Mouse (Mus musculus): Measurements from ENCODE around the gene Cdh13. TPM values are rescaled to one million over a fixed set of nuclear protein-coding genes. Genes with fewer than 3 reads are reported as not detected.

Cdh13 gene
- polyA plus RNA-seq, 1 experiment = not detected

GRCm38 (mm10) chr8:118797127-118797526, 513.6 kb downstream of the Cdh13 start:
- TF ChIP-seq POLR2A (IDR thresholded peaks at IDR 0.05; ENCODE audit: borderline replicate concordance, control insufficient read depth, low read depth, low read length) = no peak
- no peak for TF ChIP-seq CTCF (IDR thresholded peaks at IDR 0.05; ENCODE audit: control insufficient read depth, insufficient read depth, low read length)
- 75% methylated on average over 3 of the region's 3 CpGs for WGBS

GRCm38 (mm10) chr8:118803168-118803567, 519.6 kb downstream of the Cdh13 start:
- WGBS = 78% methylated on average over 4 of the region's 4 CpGs
- TF ChIP-seq CTCF (IDR thresholded peaks at IDR 0.05; ENCODE audit: control insufficient read depth, insufficient read depth, low read length) (no peak), POLR2A (IDR thresholded peaks at IDR 0.05; ENCODE audit: borderline replicate concordance, control insufficient read depth, low read depth, low read length) (no peak)
- Histone ChIP-seq H3K27ac (ENCODE audit: control insufficient read depth, insufficient read depth, low read depth, low read length, poor library complexity) (no peak overlapping the region), H3K4me1 (ENCODE audit: control insufficient read depth, insufficient read depth, low read length) (no peaks in the 10 kb centered on the region), H3K4me3 (replicated peaks; ENCODE audit: control insufficient read depth, low read depth, low read length) (no peak overlapping the region)

More at GRCm38 (mm10) chr8:118797127-118797526, 513.6 kb downstream of the Cdh13 start:
- H3K4me1 ChIP-seq (ENCODE audit: control insufficient read depth, insufficient read depth, low read length) = no peaks in the 10 kb centered on the region
- no peak overlapping the region for H3K27ac ChIP-seq (ENCODE audit: control insufficient read depth, insufficient read depth, low read depth, low read length, poor library complexity)
- H3K4me3 ChIP-seq (replicated peaks; ENCODE audit: control insufficient read depth, low read depth, low read length) = no peak overlapping the region

- 70% methylated on average over 6 of the region's 6 CpGs for WGBS
These were observed 526.1 kb downstream of the Cdh13 start for GRCm38 (mm10) chr8:118809660-118810059.

DNA sequence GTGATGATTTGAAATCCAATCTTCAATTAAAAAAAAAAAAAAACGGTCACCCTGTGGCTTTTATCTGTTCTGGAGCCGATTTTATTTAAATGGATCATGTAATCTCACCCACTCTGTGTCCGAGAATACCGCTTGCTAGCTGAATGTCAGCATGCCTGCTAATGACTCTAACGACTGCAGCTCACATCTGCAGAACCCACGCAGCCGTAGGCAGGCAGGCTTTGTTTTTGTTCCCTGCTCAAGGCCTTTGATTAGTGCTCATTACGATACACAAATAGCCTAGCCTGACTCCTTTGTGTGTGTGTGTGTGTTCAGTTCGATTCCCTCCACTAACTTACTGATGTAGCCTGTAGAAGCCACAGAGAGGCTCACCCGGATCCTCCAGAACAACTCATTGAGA, 531.5 kb downstream of the Cdh13 start:
- WGBS = 71% methylated on average over 10 of the region's 10 CpGs
- Histone ChIP-seq H3K4me3 (replicated peaks; ENCODE audit: control insufficient read depth, low read depth, low read length) (no peak overlapping the region), H3K27ac (ENCODE audit: control insufficient read depth, insufficient read depth, low read depth, low read length, poor library complexity) (no peak overlapping the region), H3K4me1 (ENCODE audit: control insufficient read depth, insufficient read depth, low read length) (no peaks in the 10 kb centered on the region)
- TF ChIP-seq POLR2A (IDR thresholded peaks at IDR 0.05; ENCODE audit: borderline replicate concordance, control insufficient read depth, low read depth, low read length) = no peak
- no peak for TF ChIP-seq CTCF (IDR thresholded peaks at IDR 0.05; ENCODE audit: control insufficient read depth, insufficient read depth, low read length)

More at GRCm38 (mm10) chr8:118809660-118810059, 526.1 kb downstream of the Cdh13 start:
- H3K4me1 ChIP-seq (ENCODE audit: control insufficient read depth, insufficient read depth, low read length) = no peaks in the 10 kb centered on the region
- no peak overlapping the region for H3K4me3 ChIP-seq (replicated peaks; ENCODE audit: control insufficient read depth, low read depth, low read length)
- H3K27ac ChIP-seq (ENCODE audit: control insufficient read depth, insufficient read depth, low read depth, low read length, poor library complexity) = no peak overlapping the region
- TF ChIP-seq POLR2A (IDR thresholded peaks at IDR 0.05; ENCODE audit: borderline replicate concordance, control insufficient read depth, low read depth, low read length) = no peak
- TF ChIP-seq CTCF (IDR thresholded peaks at IDR 0.05; ENCODE audit: control insufficient read depth, insufficient read depth, low read length) = no peak

- TF ChIP-seq CTCF (IDR thresholded peaks at IDR 0.05; ENCODE audit: control insufficient read depth, insufficient read depth, low read length) (no peak), POLR2A (IDR thresholded peaks at IDR 0.05; ENCODE audit: borderline replicate concordance, control insufficient read depth, low read depth, low read length) (no peak)
- WGBS = 72% methylated on average over 4 of the region's 4 CpGs
- no peak overlapping the region for H3K27ac ChIP-seq (ENCODE audit: control insufficient read depth, insufficient read depth, low read depth, low read length, poor library complexity)
- no peaks in the 10 kb centered on the region for H3K4me1 ChIP-seq (ENCODE audit: control insufficient read depth, insufficient read depth, low read length)
- no peak overlapping the region for H3K4me3 ChIP-seq (replicated peaks; ENCODE audit: control insufficient read depth, low read depth, low read length)
These were observed 543.2 kb downstream of the Cdh13 start for GRCm38 (mm10) chr8:118826761-118827160.

DNA sequence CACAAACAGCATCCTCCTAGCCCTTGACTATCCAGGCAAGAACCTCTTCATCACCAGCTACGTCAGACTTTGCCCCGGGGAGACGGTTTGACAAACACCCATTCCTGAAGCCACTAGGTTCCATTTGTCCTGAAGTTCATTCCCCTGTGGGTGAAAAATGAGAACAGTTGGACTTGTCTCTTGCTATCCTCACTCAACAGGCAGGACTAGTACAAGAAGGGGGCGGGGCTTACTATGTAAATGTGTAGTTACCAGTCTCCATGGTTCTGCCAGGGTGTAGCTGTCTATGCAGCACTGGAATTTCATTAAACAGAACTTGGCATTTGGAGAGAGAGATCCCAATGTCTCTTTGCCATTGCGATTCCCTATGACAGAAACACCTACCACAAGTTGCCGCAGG, 544.2 kb downstream of the Cdh13 start:
- Histone ChIP-seq H3K4me1 (ENCODE audit: control insufficient read depth, insufficient read depth, low read length) (no peaks in the 10 kb centered on the region), H3K4me3 (replicated peaks; ENCODE audit: control insufficient read depth, low read depth, low read length) (no peak overlapping the region), H3K27ac (ENCODE audit: control insufficient read depth, insufficient read depth, low read depth, low read length, poor library complexity) (no peak overlapping the region)
- 84% methylated on average over 6 of the region's 6 CpGs for WGBS
- TF ChIP-seq POLR2A (IDR thresholded peaks at IDR 0.05; ENCODE audit: borderline replicate concordance, control insufficient read depth, low read depth, low read length) (no peak), CTCF (IDR thresholded peaks at IDR 0.05; ENCODE audit: control insufficient read depth, insufficient read depth, low read length) (no peak)

DNA sequence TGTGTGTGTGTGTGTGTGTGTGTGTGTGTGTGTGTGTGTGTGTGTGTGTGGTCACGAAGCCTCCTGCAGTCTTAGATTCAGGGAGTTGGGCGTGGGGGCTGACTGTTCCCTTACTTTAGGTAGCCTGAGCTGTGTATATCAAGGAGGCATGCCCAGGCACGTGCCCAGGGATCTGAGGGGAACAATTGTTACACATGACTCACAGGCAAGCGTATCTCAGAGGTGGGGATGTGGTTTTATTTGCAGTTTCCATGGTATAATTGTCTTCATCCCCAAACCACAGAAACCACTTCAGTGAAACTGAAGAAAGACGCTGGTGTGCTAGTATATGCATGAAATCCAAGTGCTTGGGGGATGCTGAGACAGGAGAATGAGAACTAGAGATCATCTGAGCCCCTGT, 546.8 kb downstream of the Cdh13 start:
- WGBS = 23% methylated on average over 5 of the region's 5 CpGs
- Histone ChIP-seq H3K4me3 (replicated peaks; ENCODE audit: control insufficient read depth, low read depth, low read length) (no peak overlapping the region), H3K4me1 (ENCODE audit: control insufficient read depth, insufficient read depth, low read length) (no peaks in the 10 kb centered on the region), H3K27ac (ENCODE audit: control insufficient read depth, insufficient read depth, low read depth, low read length, poor library complexity) (no peak overlapping the region)
- TF ChIP-seq CTCF (IDR thresholded peaks at IDR 0.05; ENCODE audit: control insufficient read depth, insufficient read depth, low read length) (no peak), POLR2A (IDR thresholded peaks at IDR 0.05; ENCODE audit: borderline replicate concordance, control insufficient read depth, low read depth, low read length) (no peak)

- no peaks in the 10 kb centered on the region for H3K4me1 ChIP-seq (ENCODE audit: control insufficient read depth, insufficient read depth, low read length)
- TF ChIP-seq POLR2A (IDR thresholded peaks at IDR 0.05; ENCODE audit: borderline replicate concordance, control insufficient read depth, low read depth, low read length) (no peak), CTCF (IDR thresholded peaks at IDR 0.05; ENCODE audit: control insufficient read depth, insufficient read depth, low read length) (no peak)
- no peak overlapping the region for H3K4me3 ChIP-seq (replicated peaks; ENCODE audit: control insufficient read depth, low read depth, low read length)
- 80% methylated on average over 10 of the region's 10 CpGs for WGBS
- no peak overlapping the region for H3K27ac ChIP-seq (ENCODE audit: control insufficient read depth, insufficient read depth, low read depth, low read length, poor library complexity)
These were observed 547.5 kb downstream of the Cdh13 start for GRCm38 (mm10) chr8:118831026-118831425.

DNA sequence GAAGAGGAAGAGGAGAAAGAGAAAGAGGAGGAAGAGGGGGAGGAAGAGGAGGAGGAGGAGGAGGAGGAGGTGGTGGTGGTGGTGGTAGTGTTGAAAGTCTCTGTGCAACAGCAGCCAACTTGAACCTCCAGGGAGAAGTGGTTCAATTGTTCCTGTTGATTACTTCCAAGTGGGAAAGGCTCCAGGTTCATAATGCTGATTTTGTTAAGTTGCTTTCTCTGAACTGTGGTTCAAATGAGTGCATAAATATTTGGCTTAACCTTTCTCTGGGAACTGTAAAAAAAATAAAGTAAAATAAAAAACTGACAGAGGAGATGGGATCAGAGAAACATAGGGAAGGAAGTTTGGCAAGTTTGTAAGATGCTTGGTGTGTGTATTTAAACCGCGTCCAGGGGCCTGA, 555.3 kb downstream of the Cdh13 start:
- TF ChIP-seq POLR2A (IDR thresholded peaks at IDR 0.05; ENCODE audit: borderline replicate concordance, control insufficient read depth, low read depth, low read length) (no peak), CTCF (IDR thresholded peaks at IDR 0.05; ENCODE audit: control insufficient read depth, insufficient read depth, low read length) (no peak)
- whole genome bisulfite sequencing = 87% methylated on average over 2 of the region's 2 CpGs

More for the DNA sequence above, 555.3 kb downstream of the Cdh13 start:
- Histone ChIP-seq H3K4me1 (ENCODE audit: control insufficient read depth, insufficient read depth, low read length) (no peaks in the 10 kb centered on the region), H3K27ac (ENCODE audit: control insufficient read depth, insufficient read depth, low read depth, low read length, poor library complexity) (no peak overlapping the region), H3K4me3 (replicated peaks; ENCODE audit: control insufficient read depth, low read depth, low read length) (no peak overlapping the region)

Measured in bone marrow, adult 2 months (tissue).